Mouse (Mus musculus): Measurements from ENCODE around the gene Dlg1. TPM values are rescaled to one million over a fixed set of nuclear protein-coding genes. Genes with fewer than 3 reads are reported as not detected.

Gene Dlg1
- total RNA-seq, 2 experiments from 2014 or later = 185 to 202 TPM

GRCm38 (mm10) chr16:31830726-31831125 is 167.5 kb downstream of the Dlg1 start:
- Histone ChIP-seq H3K4me3 (no peak overlapping the region), H3K27ac (no peak overlapping the region)
- TF ChIP-seq CTCF (IDR thresholded peaks at IDR 0.05) = no peak
- no peak for DNase-seq (ENCODE audit: extremely low spot score in 1 of 2, low spot score in 2 of 2)
- intact Hi-C loops (cut with DNase I) = no loop called here

GRCm38 (mm10) chr16:31832630-31833422 is 169.6 kb downstream of the Dlg1 start:
- DNase-seq (ENCODE audit: extremely low spot score in 1 of 2, low spot score in 2 of 2) = no peak
- H3K27ac ChIP-seq = no peak overlapping the region
- no peak for TF ChIP-seq CTCF (IDR thresholded peaks at IDR 0.05)
- H3K4me3 ChIP-seq = no peak overlapping the region
- intact Hi-C loops (cut with DNase I) = no loop called here

- Histone ChIP-seq H3K4me3 (no peak overlapping the region), H3K27ac (peak overlapping the region; percentile 54)
- intact Hi-C loops (cut with DNase I) = no loop called here
- no peak for TF ChIP-seq CTCF (IDR thresholded peaks at IDR 0.05)
- DNase-seq (ENCODE audit: extremely low spot score in 1 of 2, low spot score in 2 of 2) = no peak
Observed at GRCm38 (mm10) chr16:31834011-31834584, 170.9 kb downstream of the Dlg1 start.

GRCm38 (mm10) chr16:31834662-31835318 is 171.5 kb downstream of the Dlg1 start:
- intact Hi-C loops (cut with DNase I) = no loop called here
- Histone ChIP-seq H3K4me3 (no peak overlapping the region), H3K27ac (no peak overlapping the region)
- no peak for TF ChIP-seq CTCF (IDR thresholded peaks at IDR 0.05)
- no peak for DNase-seq (ENCODE audit: extremely low spot score in 1 of 2, low spot score in 2 of 2)

GRCm38 (mm10) chr16:31837362-31837761 is 174.1 kb downstream of the Dlg1 start:
- no peak for TF ChIP-seq CTCF (IDR thresholded peaks at IDR 0.05)
- intact Hi-C loops (cut with DNase I) = no loop called here

GRCm38 (mm10) chr16:31844246-31844645 is 181.0 kb downstream of the Dlg1 start:
- no peak for DNase-seq (ENCODE audit: extremely low spot score in 1 of 2, low spot score in 2 of 2)
- intact Hi-C loops (cut with DNase I) = loop anchor here (5.0 kb wide), 1 partner anchor 37 kb away; no protein-coding TSS in a partner anchor
- no peak overlapping the region for H3K4me3 ChIP-seq
- no peak overlapping the region for H3K27ac ChIP-seq
- TF ChIP-seq CTCF (IDR thresholded peaks at IDR 0.05) = no peak

More at GRCm38 (mm10) chr16:31837362-31837761, 174.1 kb downstream of the Dlg1 start:
- Histone ChIP-seq H3K4me3 (no peak overlapping the region), H3K27ac (no peak overlapping the region)
- DNase-seq (ENCODE audit: extremely low spot score in 1 of 2, low spot score in 2 of 2) = no peak

- Histone ChIP-seq H3K4me3 (no peak overlapping the region), H3K27ac (no peak overlapping the region)
- intact Hi-C loops (cut with DNase I) = loop anchor here (5.0 kb wide), 1 partner anchor 94 kb away; no protein-coding TSS in a partner anchor
- TF ChIP-seq CTCF (IDR thresholded peaks at IDR 0.05) = no peak
- DNase-seq (ENCODE audit: extremely low spot score in 1 of 2, low spot score in 2 of 2) = no peak
Observed at GRCm38 (mm10) chr16:31846763-31847162, 183.5 kb downstream of the Dlg1 start.

- Histone ChIP-seq H3K4me3 (no peak overlapping the region), H3K27ac (peak overlapping the region; percentile 37; the same call in 1 of the 2 replicates)
- TF ChIP-seq CTCF (IDR thresholded peaks at IDR 0.05) = no peak
- intact Hi-C loops (cut with DNase I) = no loop called here
- DNase-seq (ENCODE audit: extremely low spot score in 1 of 2, low spot score in 2 of 2) = no peak
Observed at GRCm38 (mm10) chr16:31863920-31864319, 200.7 kb downstream of the Dlg1 start.

- Histone ChIP-seq H3K27ac (peak overlapping the region; percentile 68), H3K4me3 (no peak overlapping the region)
- no peak for TF ChIP-seq CTCF (IDR thresholded peaks at IDR 0.05)
- intact Hi-C loops (cut with DNase I) = no loop called here
- no peak for DNase-seq (ENCODE audit: extremely low spot score in 1 of 2, low spot score in 2 of 2)
Observed at GRCm38 (mm10) chr16:31865242-31865641, 202.0 kb downstream of the Dlg1 start.

GRCm38 (mm10) chr16:31866911-31867310 is 203.7 kb downstream of the Dlg1 start:
- DNase-seq (ENCODE audit: extremely low spot score in 1 of 2, low spot score in 2 of 2) = no peak
- no peak overlapping the region for H3K4me3 ChIP-seq
- H3K27ac ChIP-seq = peak overlapping the region; percentile 68
- no peak for TF ChIP-seq CTCF (IDR thresholded peaks at IDR 0.05)
- intact Hi-C loops (cut with DNase I) = no loop called here

- peak in 1 of 2 experiments; percentile 4 for DNase-seq (ENCODE audit: extremely low spot score in 1 of 2, low spot score in 2 of 2)
- intact Hi-C loops (cut with DNase I) = no loop called here
- Histone ChIP-seq H3K4me3 (no peak overlapping the region), H3K27ac (peak overlapping the region; percentile 68; the same call in 1 of the 2 replicates)
- TF ChIP-seq CTCF (IDR thresholded peaks at IDR 0.05) = no peak
Observed at GRCm38 (mm10) chr16:31867736-31868135, 204.5 kb downstream of the Dlg1 start.

- no peak for TF ChIP-seq CTCF (IDR thresholded peaks at IDR 0.05)
- intact Hi-C loops (cut with DNase I) = no loop called here
- peak overlapping the region; percentile 84 for H3K27ac ChIP-seq
- DNase-seq (ENCODE audit: extremely low spot score in 1 of 2, low spot score in 2 of 2) = peak in 1 of 2 experiments; percentile 9
- no peak overlapping the region for H3K4me3 ChIP-seq
Observed at GRCm38 (mm10) chr16:31873721-31874120, 210.5 kb downstream of the Dlg1 start.

Data from left cerebral cortex, adult 2 months (tissue).